11 mouse cellular contexts compared by ENCODE assay signal in genomic region chr5:24843841-24844240, GRCm38 (mm10). TPM values are rescaled to one million over a fixed set of nuclear protein-coding genes. Genes with fewer than 3 reads are reported as not detected.
A peak's percentile ranks its signal among the peaks of the same experiment; 100 is the strongest.
DNase-seq lines count a peak whose midpoint lies in the region; ATAC-seq and TF ChIP-seq lines count a peak whose summit lies in the region.
"Had no signal": no experiment of that assay in that cellular context is flagged by ENCODE, and none has a peak within 500 bp of the region (broad histone marks: within the 10 kb centered on the region; RNA-seq: fewer than 3 reads in every experiment).

No protein-coding gene starts in this region.

- 92% methylated on average over 5 of the region's 5 CpGs for WGBS in heart, embryonic 15.5 days
- 13% methylated on average over 5 of the region's 5 CpGs for WGBS in thymus, adult 2 months
- WGBS in liver, embryonic 14.5 days (ENCODE audit: insufficient replicate concordance) = 84% methylated on average over 5 of the region's 5 CpGs

- TF ChIP-seq POLR2A in thymus, adult 2 months (IDR thresholded peaks at IDR 0.05; ENCODE audit: control insufficient read depth, extremely low read depth, insufficient read depth, low read length, poor library complexity) = no peak

- TF ChIP-seq CTCF in thymus, adult 2 months (IDR thresholded peaks at IDR 0.05; ENCODE audit: borderline replicate concordance, control insufficient read depth, extremely low read depth, insufficient read depth, low read length, poor library complexity) = no peak
- TF ChIP-seq CTCF in liver, embryonic 14.5 days (IDR thresholded peaks at IDR 0.05; ENCODE audit: low read depth) = no peak

- ATAC-seq in heart, embryonic 15.5 days (replicated peaks; ENCODE audit: insufficient number of reproducible peaks, insufficient read depth, low FRiP score, low read depth) = no peak
- ATAC-seq in liver, embryonic 14.5 days (ENCODE audit: insufficient read depth) = no peak

- peak overlapping the region; percentile 89; the same call in 1 of the 2 replicates for H3K27ac ChIP-seq in heart, embryonic 15.5 days
- H3K27ac ChIP-seq in thymus, adult 2 months (ENCODE audit: control insufficient read depth, insufficient read depth, low read length) = peak overlapping the region; percentile 85; the same call in 1 of the 2 replicates
- peak overlapping the region; percentile 95 for H3K27ac ChIP-seq in liver, embryonic 14.5 days

- no peak overlapping the region for H3K4me3 ChIP-seq in heart, embryonic 15.5 days
- H3K4me3 ChIP-seq in thymus, adult 2 months (ENCODE audit: control insufficient read depth, insufficient read depth, low read length) = no peak overlapping the region
- H3K4me3 ChIP-seq in liver, embryonic 14.5 days (ENCODE audit: insufficient read depth in 1 of 2, low read depth in 2 of 2, low read length in 2 of 2) = peak overlapping the region in 1 of 2 experiments; percentile 82; a peak in 2 of 4 replicates

- TF ChIP-seq EP300 in liver, embryonic 14.5 days (IDR thresholded peaks at IDR 0.05; ENCODE audit: low read depth) = no peak

- intact Hi-C loops in heart, postnatal 10 days (cut with DNase I) = loop anchor here (5.0 kb wide), 1 partner anchor 157 kb away; the partner anchor contains the start of gene Nub1

- peaks cover 30% of the 10 kb centered on the region for H3K4me1 ChIP-seq in heart, embryonic 15.5 days (replicated peaks)
- peaks cover 15% of the 10 kb centered on the region for H3K4me1 ChIP-seq in thymus, adult 2 months (replicated peaks; ENCODE audit: control insufficient read depth, insufficient read depth, low read length)
- peaks cover 23 to 24% of the 10 kb centered on the region in 2 experiments for H3K4me1 ChIP-seq in liver, embryonic 14.5 days (replicated peaks; ENCODE audit: control insufficient read depth in 2 of 2, insufficient read depth in 2 of 2, low read length in 1 of 2)

- H3K9ac ChIP-seq in heart, embryonic 15.5 days = no peak overlapping the region
- peak overlapping the region; percentile 79 for H3K9ac ChIP-seq in liver, embryonic 14.5 days (replicated peaks)

- DNase-seq in heart, postnatal 10 days = no peak
- peak; percentile 6 for DNase-seq in thymus, adult 2 months
- DNase-seq in thymus, postnatal 4 days = no peak
- DNase-seq in liver, embryonic 14.5 days (ENCODE audit: low read depth in 3 of 3, low spot score in 3 of 3) = no peak
- no peak for DNase-seq in cerebellum, adult 9-10 months
- DNase-seq in urinary bladder, postnatal 10 days (ENCODE audit: low spot score) = no peak
- DNase-seq in kidney, postnatal 4 days = no peak
- DNase-seq: adrenal gland, adult 8-10 months; cerebellum, postnatal 14 days; lung, adult 18-20 months had no signal

- H3K36me3 ChIP-seq in heart, embryonic 15.5 days = no peaks in the 10 kb centered on the region
- no peaks in the 10 kb centered on the region for H3K36me3 ChIP-seq in thymus, adult 2 months (ENCODE audit: control insufficient read depth, insufficient read depth, low read length)
- H3K36me3 ChIP-seq in liver, embryonic 14.5 days (replicated peaks; ENCODE audit: control insufficient read depth, insufficient read depth, low read depth) = no peaks in the 10 kb centered on the region

- peak overlapping the region; percentile 80; the same call in 1 of the 2 replicates for H3K4me2 ChIP-seq in heart, embryonic 15.5 days
- H3K4me2 ChIP-seq in liver, embryonic 14.5 days (ENCODE audit: low read depth) = peak overlapping the region; percentile 100

- no peaks in the 10 kb centered on the region for H3K9me3 ChIP-seq in heart, embryonic 15.5 days (replicated peaks)
- no peaks in the 10 kb centered on the region for H3K9me3 ChIP-seq in liver, embryonic 14.5 days (ENCODE audit: control insufficient read depth, low read length)

- no peaks in the 10 kb centered on the region for H3K27me3 ChIP-seq in heart, embryonic 15.5 days
- no peaks in the 10 kb centered on the region for H3K27me3 ChIP-seq in thymus, adult 2 months (ENCODE audit: control insufficient read depth, insufficient read depth, low read length)
- no peaks in the 10 kb centered on the region for H3K27me3 ChIP-seq in liver, embryonic 14.5 days (ENCODE audit: control insufficient read depth, insufficient read depth, low read length)

RNA-seq across cellular contexts. Expression of gene Rheb, which starts 1.4 kb away (rescaled TPM):
- 211 and 262 TPM in 2 replicates for polyA plus RNA-seq in heart, embryonic 15.5 days (2015; fragmentation: Nextera tagmentation; extraction: Ambion mirVana)
- total RNA-seq in heart, postnatal 10 days (2021) = 10 to 100 TPM; 84.6 to 90.3 TPM
- polyA plus RNA-seq in thymus, adult 2 months (2012; rRNA removed) = 23.1 and 26.2 TPM in 2 replicates
- polyA plus RNA-seq in liver, embryonic 14.5 days (2012; rRNA removed) = 20.3 and 25.9 TPM in 2 replicates
- polyA plus RNA-seq in liver, embryonic 14.5 days (2014; fragmentation: Nextera tagmentation; extraction: Ambion mirVana) = 79.5 and 81.4 TPM in 2 replicates
